Mouse (Mus musculus) myocyte (in vitro differentiated cells): ENCODE measurements at regions not wholly inside any gene's neighbourhood (a gene's known extent, or its start where the extent isn't known, plus 50 kb on each side); places are given as distances from the start of the nearest gene placed in this dataset.

ENCODE experiments used
- MYOD1 ChIP-seq, 3 experiments: IDR thresholded peaks; one replicate each; pipeline ENCODE4 v1.6.1; 2011; ENCODE audit warnings: control low read depth in 2 of 3, low read depth in 2 of 3, mild to moderate bottlenecking in 2 of 3, moderate library complexity in 1 of 3; ENCODE audit not compliant: insufficient read length in 2 of 3, control insufficient read depth in 1 of 3
- SRF ChIP-seq: IDR thresholded peaks from one replicate; pipeline ENCODE4 v1.6.1; 2011; ENCODE audit warnings: low read depth; ENCODE audit not compliant: control insufficient read depth, insufficient read length
- TCF12 ChIP-seq: IDR thresholded peaks from one replicate; pipeline ENCODE4 v1.6.1; 2011; ENCODE audit warnings: mild to moderate bottlenecking, control low read depth; ENCODE audit not compliant: poor library complexity, insufficient read depth, severe bottlenecking

- no peak for TF ChIP-seq SRF
- TF ChIP-seq TCF12, result no peak
- no peak for TF ChIP-seq MYOD1 (IDR thresholded peaks at IDR 0.05; ENCODE audit: control insufficient read depth in 1 of 3, insufficient read length in 2 of 3, low read depth in 2 of 3)
Measured at GRCm38 (mm10) chr8:116366706-116367105, 138.1 kb upstream of the Dynlrb2 start.
